Mouse (Mus musculus): Measurements from ENCODE around the gene Ccdc85a. TPM values are rescaled to one million over a fixed set of nuclear protein-coding genes. Genes with fewer than 3 reads are reported as not detected.

The Ccdc85a gene
- 10 to 100 TPM; 89.3 to 98.0 TPM for total RNA-seq (2021)

DNA sequence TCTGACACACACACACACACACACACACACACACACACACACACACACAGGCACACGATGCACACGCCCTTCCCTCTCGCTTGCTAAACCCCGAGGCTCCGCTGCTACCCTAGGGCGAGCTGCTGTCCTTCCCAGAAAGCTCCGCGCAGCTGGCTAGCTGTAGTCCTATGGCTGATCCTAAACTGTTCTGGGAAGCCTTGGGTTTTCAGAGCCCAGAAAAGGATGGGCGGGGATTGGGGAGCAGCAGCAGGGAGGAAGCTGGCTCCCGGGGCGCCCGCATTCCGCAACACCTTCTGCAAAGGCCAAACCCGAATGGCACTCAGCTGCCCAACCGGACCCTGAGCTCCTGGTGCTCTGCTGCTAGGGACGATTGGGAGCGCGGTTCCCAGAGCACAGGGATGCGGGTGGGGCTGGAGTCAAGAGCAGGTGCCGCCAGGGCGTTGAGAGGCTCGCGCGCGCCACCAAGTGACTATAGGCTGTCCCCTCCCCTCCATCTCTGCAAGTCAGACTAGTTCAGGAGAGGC is at the start of gene Ccdc85a:
TSS of gene Ccdc85a (minus strand) at position 414 of the 524 bp plus-strand sequence.
- intact Hi-C loops (cut with DNase I): loop anchor here (10.0 kb wide), 2 partner anchors 219 to 1359 kb away; no protein-coding TSS in a partner anchor
- peak; percentile 91 for DNase-seq

DNA sequence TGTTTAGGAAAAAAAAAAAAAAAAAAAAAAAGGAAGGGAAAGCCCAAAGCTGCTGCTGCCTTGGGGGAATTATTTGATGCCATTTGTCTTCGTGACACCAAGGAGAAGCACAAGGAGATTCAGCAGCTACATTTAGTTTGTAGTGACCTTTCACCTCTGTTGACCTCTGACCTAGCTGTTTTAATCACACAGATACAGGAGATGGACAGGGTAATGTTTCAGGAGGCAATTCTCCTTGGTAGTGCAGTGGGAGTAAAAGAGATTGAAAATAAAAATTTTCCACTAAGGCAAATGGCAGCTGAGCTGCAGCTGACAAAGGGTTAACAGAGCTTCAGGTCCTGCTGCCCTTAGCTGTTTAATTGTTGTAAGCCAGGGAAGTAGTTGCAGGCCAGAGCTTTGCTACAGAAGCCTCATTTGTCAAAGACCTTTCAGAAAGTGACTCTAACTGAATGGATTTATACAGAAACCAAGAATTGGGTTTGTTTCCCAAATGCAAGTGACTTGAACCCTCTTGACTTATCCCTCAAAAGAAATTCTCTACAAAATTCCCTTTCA is 49.5 kb upstream of the Ccdc85a start:
- no peak for DNase-seq
- intact Hi-C loops (cut with DNase I): no loop called here

DNA sequence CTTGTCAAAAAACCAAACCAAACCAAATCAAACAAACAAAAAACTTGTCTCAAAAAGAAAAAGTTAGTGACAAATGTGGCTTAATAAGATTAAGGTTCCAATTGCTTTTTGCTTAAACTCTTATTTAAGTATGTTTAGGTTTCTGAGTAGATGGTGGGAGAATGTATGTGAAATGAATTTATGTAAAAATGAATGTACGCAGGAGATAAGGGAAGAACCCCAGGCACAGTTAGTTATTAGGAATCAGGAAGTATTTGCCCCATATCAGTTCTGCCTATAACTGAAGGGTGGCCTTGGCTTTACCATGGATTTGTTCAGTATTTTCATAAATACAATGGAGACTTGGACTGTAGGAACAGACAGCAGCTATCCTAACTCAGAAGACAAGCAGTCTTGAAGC is 49.0 kb upstream of the Ccdc85a start:
- no peak for DNase-seq
- intact Hi-C loops (cut with DNase I): no loop called here

DNA sequence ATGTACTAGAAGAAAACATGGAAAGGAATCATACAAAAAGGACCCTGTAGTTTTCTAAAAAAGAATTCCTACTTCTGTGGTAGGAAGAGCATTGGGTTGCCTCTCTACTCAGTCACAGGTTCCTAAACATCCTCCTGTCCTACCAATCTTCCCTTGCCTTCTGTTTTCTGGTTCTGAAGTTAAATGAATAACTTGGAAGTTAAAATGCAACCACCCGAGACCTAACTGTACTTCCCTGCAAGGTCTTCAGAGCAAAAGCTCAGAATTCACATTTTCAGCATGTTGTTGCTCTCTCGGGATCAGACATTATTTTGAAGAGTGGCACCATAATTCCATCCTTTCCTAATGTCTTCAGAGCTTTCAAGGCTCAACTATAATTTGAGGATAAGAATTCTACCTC is 46.6 kb upstream of the Ccdc85a start:
- no peak for DNase-seq
- intact Hi-C loops (cut with DNase I): no loop called here

DNA sequence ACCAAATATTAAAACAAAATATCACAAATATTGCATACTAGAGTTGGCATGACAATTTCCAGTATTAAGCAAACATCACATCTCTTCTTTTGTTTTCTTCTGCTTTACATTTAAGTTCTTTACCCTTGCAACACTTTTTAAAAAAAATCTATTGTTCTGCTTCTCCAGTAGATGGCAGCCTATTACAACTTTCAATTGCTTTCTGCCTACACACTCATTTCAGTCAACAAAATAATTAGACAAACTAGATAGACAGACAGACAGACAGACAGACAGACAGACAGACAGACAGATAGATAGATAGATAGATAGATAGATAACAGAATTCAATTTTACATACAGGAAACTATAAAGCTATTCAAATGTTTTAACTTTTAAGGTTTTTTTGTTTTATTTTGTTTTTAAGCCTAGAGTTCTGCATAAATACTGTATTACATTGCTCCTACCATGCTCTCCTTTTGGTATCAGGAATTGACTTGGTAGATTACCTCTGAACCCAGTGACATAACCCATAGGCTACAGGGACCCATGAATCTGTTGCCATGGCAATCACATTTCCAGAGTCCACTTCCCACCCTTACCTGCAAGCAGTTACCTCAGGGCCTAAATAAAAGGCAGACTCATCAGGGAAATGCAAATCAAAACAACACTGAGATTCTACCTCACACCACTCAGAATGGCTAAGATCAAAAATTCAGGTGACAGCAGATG is 26.8 kb upstream of the Ccdc85a start:
- intact Hi-C loops (cut with DNase I): loop anchor here (1.0 to 5.0 kb wide), 2 partner anchors 428 to 521 kb away; partner anchors contain the start of gene Pnpt1
- no peak for DNase-seq

DNA sequence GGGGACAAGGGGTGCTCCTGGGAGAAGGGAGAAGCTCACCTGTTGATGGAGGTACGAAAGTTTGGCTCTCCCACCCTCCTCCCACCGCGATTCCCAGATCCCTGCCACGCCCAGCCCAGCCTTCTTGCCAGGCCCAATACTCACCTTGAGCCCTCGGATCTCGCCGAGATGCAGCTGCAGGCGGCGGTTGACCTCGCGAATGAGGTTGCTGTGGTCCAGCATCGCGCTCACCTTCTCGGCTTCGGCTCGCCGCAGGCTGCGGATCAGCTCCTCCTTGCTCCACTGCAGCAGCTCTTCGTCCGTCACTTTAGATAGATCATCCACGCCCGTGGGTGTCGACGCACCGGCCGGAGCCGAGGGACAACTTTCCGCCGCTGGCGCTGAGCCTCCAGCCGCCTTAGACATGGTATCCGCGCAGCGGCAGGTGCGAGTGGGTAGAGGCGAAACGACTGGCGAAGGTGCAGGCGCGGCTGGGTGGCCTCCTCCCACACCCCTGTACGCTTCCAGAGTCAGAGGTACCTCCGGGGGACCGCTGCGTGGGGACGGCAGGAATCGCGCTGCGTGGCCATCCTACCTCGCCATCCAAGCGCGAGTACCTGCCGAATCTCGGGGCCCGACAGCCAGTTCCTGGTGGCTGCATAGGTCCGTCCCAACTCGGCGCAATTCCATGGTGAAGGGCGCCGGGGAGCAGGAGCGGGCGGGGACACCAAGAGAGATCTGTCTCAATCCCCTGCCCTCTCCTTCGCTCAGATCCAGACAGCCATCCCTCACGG is 800 bp downstream of the Ccdc85a start:
- intact Hi-C loops (cut with DNase I): loop anchor here (10.0 kb wide), 2 partner anchors 219 to 1359 kb away; no protein-coding TSS in a partner anchor
- DNase-seq: peak; percentile 6

DNA sequence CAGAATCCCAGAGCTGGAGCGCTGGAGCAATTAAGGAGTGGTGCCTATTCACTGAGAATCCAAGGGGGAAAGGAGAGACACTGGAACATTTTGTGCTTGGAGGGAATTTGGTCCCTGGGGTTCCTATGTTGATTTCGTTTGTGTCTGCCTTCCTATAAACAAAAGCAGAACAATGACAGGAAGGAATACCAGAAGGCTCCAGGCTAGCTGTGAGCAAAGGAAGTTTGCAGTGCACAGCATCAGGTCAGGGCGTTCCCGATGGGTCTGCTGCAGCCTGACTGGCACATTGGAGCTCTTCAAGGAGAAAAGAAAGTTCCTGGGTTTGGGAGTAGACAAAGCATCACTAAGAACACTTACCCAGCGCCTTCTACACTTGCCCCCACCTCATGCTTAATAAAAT is 1.9 kb downstream of the Ccdc85a start:
- intact Hi-C loops (cut with DNase I): loop anchor here (10.0 kb wide), 2 partner anchors 217 to 1357 kb away; no protein-coding TSS in a partner anchor
- DNase-seq: no peak

DNA sequence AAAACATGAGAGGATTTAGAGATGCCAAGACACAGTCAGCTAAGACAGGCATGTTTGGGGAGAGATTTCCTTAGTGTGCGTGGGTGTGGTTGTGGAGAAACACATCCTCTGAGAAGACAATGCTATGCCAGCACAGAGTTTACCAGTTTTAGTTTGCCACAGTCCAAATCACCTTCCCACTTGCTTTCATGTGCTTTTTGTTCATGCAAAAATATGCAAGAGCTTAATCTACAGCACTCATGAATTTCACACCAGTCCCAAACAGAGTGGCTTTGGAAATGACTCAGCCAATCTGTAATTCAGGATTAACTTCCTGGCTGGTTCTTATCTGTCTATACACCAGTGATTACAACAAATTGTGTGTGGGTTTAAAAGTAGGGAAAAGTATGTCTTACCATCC is 11.7 kb downstream of the Ccdc85a start:
- no peak for DNase-seq
- intact Hi-C loops (cut with DNase I): no loop called here

DNA sequence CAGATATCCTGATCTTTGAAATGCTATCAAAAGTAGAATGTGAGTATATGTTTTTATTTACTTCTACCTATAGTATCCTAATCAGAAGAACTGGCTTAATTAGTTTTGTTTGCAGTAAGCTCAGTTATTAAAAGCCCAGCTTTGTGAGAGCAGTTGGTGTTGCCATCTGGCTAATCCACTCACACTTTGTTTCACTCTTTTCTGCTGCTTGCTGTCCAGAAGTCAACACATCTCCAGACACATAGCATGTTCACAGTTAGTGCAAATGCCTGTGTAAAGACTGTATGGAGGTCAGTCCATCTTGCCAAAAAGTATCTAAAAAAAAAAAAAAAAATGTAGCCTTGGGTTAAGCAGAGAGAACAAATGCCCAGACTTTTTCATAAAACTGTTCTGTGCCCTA is 27.7 kb downstream of the Ccdc85a start:
- no peak for DNase-seq
- intact Hi-C loops (cut with DNase I): no loop called here

DNA sequence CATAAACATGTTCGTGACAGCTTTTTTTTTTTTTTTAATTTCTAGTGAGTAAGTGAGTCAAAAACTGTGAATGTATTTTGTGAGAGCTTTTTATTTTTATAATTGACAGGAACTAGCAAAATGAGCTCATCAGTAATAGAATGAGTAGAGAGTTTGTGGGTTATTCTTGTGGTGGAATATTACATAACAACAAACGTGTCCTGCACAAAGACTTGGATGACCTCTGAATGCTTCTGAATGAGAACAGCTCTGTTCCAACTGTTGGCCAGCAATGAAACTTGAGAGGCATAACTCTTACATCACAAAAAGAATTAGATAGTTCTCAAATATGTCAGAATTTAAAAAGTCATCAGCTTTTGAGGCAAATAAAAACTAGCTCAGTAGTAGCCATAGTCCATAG is 40.7 kb downstream of the Ccdc85a start:
- intact Hi-C loops (cut with DNase I): no loop called here

DNA sequence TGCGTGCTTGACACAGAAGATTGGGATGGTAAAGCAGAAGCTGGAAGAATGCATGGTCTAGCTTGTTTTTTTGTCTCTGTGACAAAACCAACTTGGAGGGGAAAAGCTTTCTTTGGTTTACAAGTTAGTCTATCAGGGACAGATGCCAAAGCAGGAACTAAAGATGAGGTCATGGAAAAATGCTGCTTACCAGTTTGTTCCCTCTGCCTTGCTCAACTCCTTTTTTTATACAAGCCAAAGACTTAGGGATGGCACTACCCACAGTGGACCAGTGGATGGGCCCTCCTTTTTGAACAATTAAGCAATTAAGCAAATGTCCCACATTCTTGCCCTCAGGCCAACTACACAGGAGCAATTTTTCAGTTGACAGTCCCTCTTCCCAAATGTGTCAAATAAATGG is 42.8 kb downstream of the Ccdc85a start:
- intact Hi-C loops (cut with DNase I): no loop called here

More for the DNA sequence above, 40.7 kb downstream of the Ccdc85a start:
- no peak for DNase-seq

DNA sequence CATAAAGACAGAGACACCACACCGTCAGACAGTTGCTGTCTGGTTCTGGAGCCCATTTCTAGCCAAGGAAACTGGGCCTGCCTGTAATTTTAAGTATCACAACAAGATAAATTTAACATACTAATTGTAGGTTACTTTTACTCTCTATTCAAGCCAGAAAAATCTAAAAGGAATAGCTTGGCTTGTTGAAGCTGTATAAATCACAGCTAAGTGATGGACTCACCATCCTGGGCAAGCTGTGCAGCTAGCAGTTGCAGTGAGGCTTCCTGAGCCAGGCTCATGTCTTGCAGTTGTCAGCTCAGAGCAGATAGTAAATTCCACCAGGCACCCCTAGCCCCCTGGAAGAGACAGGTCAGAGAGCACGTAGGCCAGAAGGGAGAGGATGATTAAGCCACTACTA is 50.8 kb downstream of the Ccdc85a start:
- no peak for DNase-seq
- intact Hi-C loops (cut with DNase I): no loop called here

More for the DNA sequence above, 42.8 kb downstream of the Ccdc85a start:
- no peak for DNase-seq

DNA sequence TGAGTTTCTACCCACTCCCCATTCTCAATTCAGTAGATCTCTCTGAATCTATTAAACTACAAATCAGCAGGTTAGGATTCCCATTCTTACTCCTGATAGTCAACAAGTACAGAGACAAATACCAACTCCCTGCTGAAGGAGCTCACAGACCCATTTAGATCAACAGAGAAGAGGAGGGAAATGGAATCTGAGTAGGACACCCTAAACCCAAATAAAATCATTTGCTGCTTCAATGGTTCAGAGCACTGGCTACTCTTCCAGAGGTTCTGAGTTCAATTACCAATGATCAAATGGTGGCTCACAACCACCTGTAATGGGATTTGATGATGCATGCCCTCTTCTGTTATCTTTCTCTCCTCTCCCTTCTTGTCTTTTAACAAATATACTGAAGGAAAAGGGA is 82.9 kb downstream of the Ccdc85a start:
- no peak for DNase-seq
- intact Hi-C loops (cut with DNase I): no loop called here

DNA sequence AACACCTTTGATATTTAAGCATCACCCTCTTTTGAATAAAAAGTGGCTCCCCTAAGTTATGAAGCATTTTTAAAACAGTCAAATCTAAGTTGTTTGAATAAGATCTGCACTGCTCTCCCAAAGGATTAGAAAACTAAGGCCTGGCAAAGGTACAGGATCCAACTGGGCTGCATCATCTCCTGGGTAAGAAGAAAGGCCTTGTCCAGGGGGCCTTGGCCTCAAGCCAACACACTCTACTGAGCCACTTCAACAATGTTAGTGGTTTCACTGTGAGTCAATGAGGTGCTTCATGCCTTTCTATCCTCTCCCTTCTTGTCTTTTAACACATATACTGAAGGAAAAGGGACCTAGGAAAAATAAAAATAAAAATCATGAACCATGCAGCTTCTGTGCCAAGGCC is 87.1 kb downstream of the Ccdc85a start:
- peak; percentile 31 for DNase-seq
- intact Hi-C loops (cut with DNase I): no loop called here

DNA sequence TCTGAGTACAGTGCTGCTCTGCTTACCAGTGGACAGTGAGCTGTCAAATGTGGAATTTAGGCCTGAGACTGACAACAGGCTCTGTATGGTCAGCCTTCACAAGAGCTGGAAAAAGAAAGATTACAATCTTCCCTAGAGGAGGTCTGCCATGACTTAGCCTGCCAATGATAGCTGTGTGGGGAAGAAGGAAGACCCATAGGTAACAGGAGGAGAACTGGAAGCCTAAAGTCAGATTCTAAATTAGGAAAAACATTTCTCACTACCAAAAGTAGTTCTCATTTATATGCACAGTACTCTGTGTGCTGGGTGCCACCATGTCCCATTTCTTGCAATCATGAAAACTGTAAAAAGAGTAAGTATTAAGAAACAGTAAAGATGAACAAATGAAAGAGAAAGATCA is 90.8 kb downstream of the Ccdc85a start:
- no peak for DNase-seq
- intact Hi-C loops (cut with DNase I): no loop called here

DNA sequence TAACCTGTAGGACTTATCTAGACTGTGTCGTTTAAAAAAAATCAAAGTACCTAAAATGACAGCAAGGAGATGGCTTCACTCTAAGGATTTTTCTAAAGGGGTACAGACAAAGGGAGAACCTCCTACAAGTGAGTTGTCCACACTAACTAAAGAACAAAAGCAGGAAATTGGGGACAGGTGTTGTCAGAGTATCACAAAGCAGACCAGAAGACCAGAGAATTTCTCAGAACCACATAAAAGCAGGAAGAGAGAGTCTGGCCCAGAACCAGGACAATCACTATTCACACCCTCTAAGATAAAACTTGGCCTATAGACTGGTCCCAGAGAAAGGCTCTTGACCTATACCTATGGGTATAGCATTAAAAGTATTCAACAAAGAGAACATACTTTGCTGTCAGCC is 92.8 kb downstream of the Ccdc85a start:
- intact Hi-C loops (cut with DNase I): no loop called here
- no peak for DNase-seq

DNA sequence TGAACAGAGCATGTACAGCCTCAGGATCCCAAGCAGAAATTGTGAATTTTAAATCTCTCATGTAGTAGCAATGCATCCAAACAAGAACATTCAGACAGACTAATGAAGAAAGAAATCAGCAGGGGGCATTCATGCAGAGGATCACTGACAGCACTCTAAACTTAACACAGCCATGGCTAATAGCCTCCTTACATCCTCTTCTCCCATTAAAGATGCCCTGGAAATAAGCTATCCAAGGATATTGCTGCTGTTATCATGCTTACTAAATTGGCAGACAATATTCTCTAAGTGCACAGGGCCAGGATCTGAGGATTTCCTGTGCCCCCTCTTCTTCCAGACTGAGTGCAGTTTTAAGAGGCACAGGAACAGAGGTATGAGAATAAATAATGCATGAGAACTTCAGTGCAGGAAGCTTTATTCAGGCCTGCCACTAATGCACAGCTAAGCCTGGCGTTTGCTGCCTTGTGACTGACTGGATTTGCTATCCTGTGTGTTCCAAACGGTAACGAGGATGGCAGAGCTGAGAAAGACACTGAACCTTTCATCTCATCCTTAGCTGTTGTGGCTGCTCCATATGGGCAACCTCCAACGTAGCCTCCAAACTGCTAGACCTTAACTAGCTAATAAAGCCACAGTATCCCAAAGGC is 99.9 kb downstream of the Ccdc85a start:
- no peak for DNase-seq

DNA sequence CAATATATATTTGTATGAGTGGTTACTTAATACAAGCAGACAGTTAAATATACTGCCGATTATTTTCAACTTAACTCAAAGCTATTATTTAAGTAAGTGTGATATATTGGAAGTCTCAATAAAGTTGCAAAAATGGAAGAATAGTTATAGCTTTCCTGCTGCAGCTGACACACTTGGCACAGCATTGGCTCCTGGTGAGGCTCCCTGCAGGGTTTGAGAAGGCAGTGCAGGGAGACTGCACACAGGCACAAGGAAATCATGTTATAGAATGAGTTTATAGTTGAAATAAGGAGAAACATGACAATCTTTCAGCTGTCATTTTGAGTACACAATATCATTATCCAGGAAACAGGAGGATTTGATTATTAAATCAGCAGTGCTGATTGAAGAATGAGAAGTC is 107.0 kb downstream of the Ccdc85a start:
- intact Hi-C loops (cut with DNase I): no loop called here
- DNase-seq: peak; percentile 4

More for the DNA sequence above, 99.9 kb downstream of the Ccdc85a start:
- intact Hi-C loops (cut with DNase I): no loop called here

DNA sequence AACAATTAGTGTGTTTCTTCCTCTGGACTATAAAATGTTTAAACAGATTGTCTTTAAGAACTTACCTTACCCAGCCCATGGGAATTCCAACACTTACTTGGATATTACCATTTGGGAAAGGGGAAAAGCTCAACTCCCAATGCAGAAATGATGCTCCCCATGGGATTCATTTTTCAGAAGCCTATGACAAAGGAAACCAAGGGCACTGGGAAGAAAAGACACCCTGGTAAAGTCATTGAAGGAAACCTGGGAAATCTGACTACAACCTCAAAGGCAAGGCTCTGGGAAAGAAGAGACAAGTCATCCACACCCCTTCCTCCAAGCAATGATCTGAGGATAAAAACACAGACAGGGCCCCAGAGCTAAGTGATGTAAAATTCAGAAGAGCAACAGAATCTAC is 118.4 kb downstream of the Ccdc85a start:
- no peak for DNase-seq
- intact Hi-C loops (cut with DNase I): no loop called here

DNA sequence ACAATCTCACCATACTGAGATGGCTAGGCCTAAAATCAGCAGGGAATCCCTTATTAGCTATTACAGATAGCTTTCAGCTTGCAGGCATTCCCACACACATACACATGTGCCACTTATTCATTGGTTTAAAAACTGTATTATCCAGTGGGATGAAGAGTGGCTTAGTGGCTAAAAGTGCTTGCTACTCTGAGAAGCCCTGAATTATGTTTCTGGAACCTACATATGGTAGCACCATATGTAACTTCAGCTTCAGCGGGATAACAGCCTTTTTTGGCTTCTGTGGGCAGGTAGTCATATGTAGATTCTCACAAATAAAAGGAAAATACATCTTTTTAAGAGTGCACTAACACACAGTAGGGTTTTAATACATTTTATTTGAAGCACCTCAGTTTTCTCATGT is 119.2 kb downstream of the Ccdc85a start:
- no peak for DNase-seq
- intact Hi-C loops (cut with DNase I): no loop called here

DNA sequence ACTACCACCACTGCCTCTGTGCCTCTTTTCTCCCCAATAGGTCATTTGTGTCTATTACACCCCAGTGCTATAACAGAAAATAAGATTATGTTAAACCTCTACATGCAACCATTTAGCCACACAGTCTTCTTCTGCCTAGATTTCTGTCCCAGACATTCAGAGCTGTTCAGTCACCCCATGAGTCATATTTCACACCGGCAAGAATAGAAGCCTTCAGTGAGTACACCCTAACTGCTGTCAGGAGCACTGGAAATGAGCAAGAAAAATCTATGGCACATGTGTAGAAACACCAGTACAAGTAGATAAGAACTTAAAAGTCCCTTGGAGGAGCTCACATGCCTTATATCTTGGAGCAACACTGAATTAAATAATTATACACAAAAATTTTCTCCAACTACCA is 125.0 kb downstream of the Ccdc85a start:
- DNase-seq: no peak
- intact Hi-C loops (cut with DNase I): no loop called here

All from left cerebral cortex, postnatal 4 days (tissue).